Mouse (Mus musculus): Measurements from ENCODE around the gene Plek.

GRCm38 (mm10) chr11:16950226-16950975 lies 101.8 kb downstream of the Plek start:
- TF ChIP-seq TAL1 (IDR thresholded peaks at IDR 0.05; ENCODE audit: low read length) (no peak), GATA1 (IDR thresholded peaks at IDR 0.05; ENCODE audit: low read length) (no peak)
